Mouse (Mus musculus) cerebellum, postnatal 14 days (tissue): Measurements from ENCODE around the gene Camta1.
A peak's percentile ranks its signal among the peaks of the same experiment; 100 is the strongest.

Experiments
- DNase-seq, 2 experiments: peaks; one replicate each; pipeline ENCODE4 v3.0.0; 2021; ENCODE audit warnings: mixed read lengths in 2 of 2

Gene Camta1

GRCm38 (mm10) chr4:151245068-151245797 lies 616.4 kb downstream of the Camta1 start:
- DNase-seq = no peak

DNA sequence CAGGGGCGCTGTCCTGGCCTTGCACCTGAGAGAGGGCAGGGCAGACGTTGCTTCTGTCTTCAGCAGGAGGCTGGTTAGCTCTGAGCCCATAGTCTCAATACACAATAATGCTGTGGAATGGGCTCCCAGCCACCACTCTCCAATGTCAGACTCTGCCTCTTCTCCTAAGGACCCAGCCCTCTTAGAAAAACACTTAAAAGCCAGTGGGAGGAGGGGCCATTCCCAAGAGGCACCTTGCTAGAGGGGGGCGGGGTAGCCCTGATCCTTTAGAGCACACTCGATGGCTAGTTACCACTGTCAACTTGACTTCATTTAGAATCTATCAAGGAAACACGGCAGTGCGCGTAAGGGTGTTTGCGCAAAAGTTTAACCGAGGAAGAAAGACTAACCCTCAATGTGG lies 618.2 kb downstream of the Camta1 start:
- no peak for DNase-seq

DNA sequence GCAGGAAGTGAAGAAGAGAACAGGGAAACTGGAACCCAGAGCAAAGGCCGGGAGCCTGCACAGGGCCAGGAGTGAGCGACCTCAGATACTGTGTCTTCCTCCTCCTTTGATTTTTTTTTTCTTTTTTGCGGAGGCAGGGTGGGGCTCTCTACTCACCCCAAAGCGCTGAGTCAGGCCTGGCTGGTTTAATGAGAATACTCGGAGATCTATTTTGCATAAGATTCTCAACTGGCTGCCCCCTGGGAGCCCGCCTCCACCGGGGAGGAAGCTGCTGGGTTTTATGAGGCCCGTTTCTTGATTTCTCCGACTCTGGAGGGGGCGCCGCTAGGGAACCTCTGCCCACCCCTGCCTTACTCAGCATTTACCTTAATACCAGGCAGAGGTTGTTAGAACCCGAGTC lies 618.9 kb downstream of the Camta1 start:
- no peak for DNase-seq

DNA sequence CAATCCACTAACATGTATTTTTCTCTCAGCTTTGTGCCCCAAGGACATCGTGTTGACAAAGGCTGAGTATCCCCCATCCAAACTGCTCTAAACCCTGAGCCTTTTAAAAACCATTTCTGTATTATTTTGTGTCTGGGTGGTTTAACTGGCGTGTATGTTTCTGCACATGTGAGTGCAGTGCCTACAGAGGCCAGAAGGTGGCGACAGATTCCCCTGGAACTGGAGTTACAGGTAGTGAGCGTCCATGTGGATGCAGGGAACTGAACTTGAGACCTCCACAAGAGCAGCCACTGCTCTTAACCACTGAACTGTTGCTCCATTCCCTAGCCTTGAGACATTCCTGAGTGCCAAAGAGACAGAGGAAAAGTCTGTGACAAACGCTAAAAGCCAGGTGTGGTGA lies 621.2 kb downstream of the Camta1 start:
- DNase-seq = peak in 1 of 2 experiments; percentile 42

- peak; percentile 42 to 73 for DNase-seq
Observed at GRCm38 (mm10) chr4:151238970-151239684, 622.5 kb downstream of the Camta1 start.

GRCm38 (mm10) chr4:151237501-151237900 lies 624.2 kb downstream of the Camta1 start:
- no peak for DNase-seq

- DNase-seq = no peak
Observed at GRCm38 (mm10) chr4:151234981-151235380, 626.7 kb downstream of the Camta1 start.

DNA sequence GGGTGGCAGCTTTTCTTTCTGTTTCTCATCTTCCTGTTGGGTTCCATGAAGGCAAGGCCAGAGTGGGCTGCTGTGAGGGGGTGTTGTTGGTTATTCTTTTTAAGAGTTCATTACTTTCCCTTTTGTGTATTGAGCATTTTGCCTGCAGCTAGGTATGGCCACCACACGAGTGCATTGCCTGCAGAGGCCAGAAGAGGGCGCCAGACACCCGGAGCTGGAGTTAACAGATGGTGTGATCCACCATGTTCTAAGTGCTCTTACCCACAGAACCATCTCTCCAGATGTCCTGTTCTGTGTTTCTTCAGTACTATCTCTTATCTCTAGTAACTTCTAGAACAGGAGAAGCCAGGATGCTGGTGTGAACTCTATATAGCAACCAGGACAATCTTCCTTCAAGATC lies 629.6 kb downstream of the Camta1 start:
- DNase-seq = no peak

DNA sequence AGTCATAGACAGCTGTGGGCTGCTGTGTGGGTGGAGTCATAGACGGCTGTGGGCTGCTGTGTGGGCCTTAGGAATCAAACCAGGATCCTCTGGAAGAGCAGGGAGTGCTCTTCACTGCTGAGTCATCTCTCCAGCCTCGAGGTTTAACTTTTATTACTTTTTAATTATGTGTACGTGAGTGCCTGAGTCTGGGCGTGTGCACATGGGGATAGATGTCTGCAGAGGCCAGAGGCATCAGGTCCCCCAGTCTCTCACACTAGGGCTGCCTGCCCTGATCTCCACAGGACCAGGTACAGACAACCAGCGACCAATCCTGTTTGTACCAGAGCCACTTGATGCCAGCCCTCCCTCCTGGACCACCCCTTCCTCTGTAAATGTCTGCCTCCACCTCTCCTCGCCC lies 632.6 kb downstream of the Camta1 start:
- no peak for DNase-seq

- no peak for DNase-seq
Observed at GRCm38 (mm10) chr4:151226496-151226895, 635.2 kb downstream of the Camta1 start.

GRCm38 (mm10) chr4:151224017-151224416 lies 637.7 kb downstream of the Camta1 start:
- no peak for DNase-seq

DNA sequence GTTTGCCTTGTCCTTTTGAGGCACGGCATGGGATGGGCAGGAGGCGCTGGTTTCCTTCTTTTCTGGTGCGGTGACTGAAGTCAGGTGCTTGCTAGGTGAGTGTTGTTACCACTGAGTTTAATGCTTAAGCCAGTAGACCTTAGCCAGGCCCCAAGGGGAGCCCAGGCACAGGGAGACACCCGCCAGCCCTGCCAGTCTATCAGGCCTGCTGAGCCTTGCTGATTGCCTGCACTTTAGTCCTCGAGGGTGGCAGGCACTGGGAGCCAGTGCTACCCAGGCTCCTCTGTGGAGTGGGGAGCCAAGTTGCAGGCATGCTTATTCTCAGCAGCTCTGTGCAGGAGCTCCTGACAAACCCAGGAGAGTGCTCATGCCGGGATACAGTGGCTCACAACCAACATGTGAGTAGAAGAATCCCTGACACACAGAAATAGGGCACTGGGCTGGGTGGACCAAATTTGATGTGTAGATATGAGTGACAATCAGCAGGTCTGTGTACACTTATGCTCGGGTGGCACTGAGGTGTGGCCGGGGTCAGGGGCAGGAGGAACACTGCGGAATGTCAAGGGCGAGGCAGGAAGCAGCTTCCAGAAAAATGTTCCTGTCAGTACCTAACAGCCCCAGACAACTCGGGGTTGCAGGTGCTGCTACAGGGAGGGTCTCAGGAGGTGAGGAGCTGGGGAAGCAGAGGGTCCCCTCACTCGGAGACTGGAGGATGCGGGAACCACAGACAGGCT lies 638.2 kb downstream of the Camta1 start:
- no peak for DNase-seq

DNA sequence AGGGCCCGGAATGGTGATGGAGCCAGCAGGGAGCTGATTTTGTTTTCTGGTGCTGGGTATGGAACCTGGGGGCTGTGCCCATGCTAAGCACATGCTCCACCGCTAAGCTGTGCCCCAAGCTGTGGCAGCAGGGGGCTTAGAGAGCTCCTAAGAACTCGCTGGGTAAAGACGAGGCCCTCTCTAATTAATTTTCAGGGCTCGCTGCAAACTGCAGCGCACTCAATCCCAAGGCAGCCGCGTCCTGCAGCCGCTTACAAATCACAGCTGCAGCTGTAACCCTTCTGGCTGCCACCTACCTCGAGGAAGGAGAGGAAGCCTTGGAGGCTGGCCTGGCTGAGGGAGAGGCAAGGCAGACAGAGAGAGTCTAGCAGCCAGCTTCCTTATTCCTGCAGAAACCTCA lies 639.0 kb downstream of the Camta1 start:
- DNase-seq = no peak

GRCm38 (mm10) chr4:151216553-151217292 lies 645.0 kb downstream of the Camta1 start:
- peak; percentile 58 to 68 for DNase-seq

- DNase-seq = no peak
Observed at GRCm38 (mm10) chr4:151215866-151216265, 645.8 kb downstream of the Camta1 start.

DNA sequence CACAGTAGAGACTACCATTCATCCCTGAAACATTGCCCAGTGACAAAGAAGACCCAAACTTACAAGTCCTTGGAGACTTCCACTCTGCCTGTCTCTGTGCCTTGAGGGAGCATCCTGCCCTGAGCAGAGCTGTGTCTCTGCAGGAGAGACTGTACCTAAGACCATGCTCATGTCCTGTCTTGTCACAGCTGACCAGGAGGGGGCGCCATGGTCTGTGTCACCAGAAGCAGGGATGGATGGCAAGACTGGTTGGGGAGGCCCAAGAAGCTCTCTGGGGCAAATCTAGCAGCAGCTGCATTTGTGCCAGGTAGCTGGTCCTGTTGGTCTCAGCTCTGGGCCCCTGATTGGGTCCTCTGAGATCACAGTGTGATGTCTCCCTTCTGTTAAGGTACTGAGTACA lies 646.5 kb downstream of the Camta1 start:
- DNase-seq = peak in 1 of 2 experiments; percentile 68

- DNase-seq = no peak
Observed at GRCm38 (mm10) chr4:151213475-151213874, 648.2 kb downstream of the Camta1 start.

- DNase-seq = peak; percentile 43 to 61
Observed at GRCm38 (mm10) chr4:151211992-151212391, 649.7 kb downstream of the Camta1 start.

GRCm38 (mm10) chr4:151207566-151207965 lies 654.1 kb downstream of the Camta1 start:
- DNase-seq = no peak

- DNase-seq = no peak
Observed at GRCm38 (mm10) chr4:151202891-151203290, 658.8 kb downstream of the Camta1 start.

GRCm38 (mm10) chr4:151200316-151200715 lies 661.4 kb downstream of the Camta1 start:
- peak; percentile 48 to 63 for DNase-seq

DNA sequence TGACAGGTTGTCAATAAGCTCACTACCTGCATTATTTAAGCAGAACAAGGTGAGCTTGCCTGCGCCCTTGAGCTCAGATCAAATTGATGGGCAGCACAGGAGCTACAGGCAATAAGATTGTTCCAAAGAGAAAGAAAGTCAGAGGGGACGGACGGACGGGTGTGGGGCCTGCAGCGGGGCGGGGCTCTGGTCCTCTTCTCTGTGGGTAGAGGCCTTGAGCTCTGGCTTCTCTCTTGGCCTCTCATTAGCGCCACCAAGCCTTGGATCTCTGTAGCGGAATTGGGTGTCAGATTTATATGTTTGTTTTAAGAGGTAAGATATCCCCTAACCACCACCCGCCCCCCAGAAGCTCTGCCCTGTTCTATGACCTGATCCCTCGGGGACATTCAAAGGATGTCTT lies 666.5 kb downstream of the Camta1 start:
- DNase-seq = peak in 1 of 2 experiments; percentile 35

GRCm38 (mm10) chr4:151194715-151195097 lies 667.0 kb downstream of the Camta1 start:
- DNase-seq = peak in 1 of 2 experiments; percentile 31
